Mouse (Mus musculus) liver, embryonic 15.5 days (tissue): ENCODE data around the gene Ninj2. TPM values are rescaled to one million over a fixed set of nuclear protein-coding genes. Genes with fewer than 3 reads are reported as not detected.

ENCODE experiments used
- ATAC-seq: fragments of 200-750 bp; cut with Nextera tagmentation; 2 replicates; pipeline ENCODE4 v1.8.0; 2017; ENCODE audit warnings: moderate number of reproducible peaks, mild to moderate bottlenecking, moderate library complexity; ENCODE audit not compliant: insufficient read depth
- H3K27ac ChIP-seq: fragments of 300-500 bp; sonication (generic); replicated peaks from 2 replicates; pipeline ENCODE4 v1.5.1; 2015; ENCODE audit warnings: mild to moderate bottlenecking, inconsistent platforms
- H3K27me3 ChIP-seq: fragments of 300-500 bp; sonication (generic); 2 replicates; pipeline ENCODE4 v1.6.1; 2015; ENCODE audit warnings: mild to moderate bottlenecking, inconsistent platforms
- H3K36me3 ChIP-seq: fragments of 300-500 bp; sonication (generic); replicated peaks from 2 replicates; pipeline ENCODE4 v1.6.1; 2015; ENCODE audit warnings: moderate library complexity, mild to moderate bottlenecking, inconsistent platforms
- H3K4me1 ChIP-seq: fragments of 300-500 bp; sonication (generic); replicated peaks from 2 replicates; pipeline ENCODE4 v1.6.1; 2015; ENCODE audit warnings: inconsistent platforms
- H3K4me2 ChIP-seq: fragments of 300-500 bp; sonication (generic); 2 replicates; pipeline ENCODE4 v1.6.1; 2015; ENCODE audit warnings: moderate library complexity, mild to moderate bottlenecking, inconsistent platforms
- H3K4me3 ChIP-seq: fragments of 300-500 bp; sonication (generic); replicated peaks from 2 replicates; pipeline ENCODE4 v1.5.1; 2015; ENCODE audit warnings: mild to moderate bottlenecking, inconsistent platforms
- H3K9ac ChIP-seq: fragments of 300-500 bp; sonication (generic); 2 replicates; pipeline ENCODE4 v1.6.1; 2015; ENCODE audit warnings: moderate library complexity, mild to moderate bottlenecking, inconsistent platforms
- H3K9me3 ChIP-seq: fragments of 300-500 bp; sonication (generic); replicated peaks from 2 replicates; pipeline ENCODE4 v1.6.1; 2016; ENCODE audit warnings: inconsistent platforms
- WGBS: fragments of 180-500 bp; shearing (Covaris S2); methylation state at CpG from one replicate; pipeline ENCODE4 v1.1.7; 2015; ENCODE audit warnings: mixed read lengths; ENCODE audit not compliant: insufficient replicate concordance; 5-methylcytosine and 5-hydroxymethylcytosine counted together
- polyA plus RNA-seq: library from polyadenylated mRNA; unstranded; fragments of >200 nt; fragmentation: Nextera tagmentation; extraction: Ambion mirVana; gene quantifications from 2 replicates; pipeline ENCODE4 v1.2.1, GENCODE M21; 2015

The Ninj2 gene
- polyA plus RNA-seq, 1 experiment from 2014 or later: 0.10 TPM

DNA sequence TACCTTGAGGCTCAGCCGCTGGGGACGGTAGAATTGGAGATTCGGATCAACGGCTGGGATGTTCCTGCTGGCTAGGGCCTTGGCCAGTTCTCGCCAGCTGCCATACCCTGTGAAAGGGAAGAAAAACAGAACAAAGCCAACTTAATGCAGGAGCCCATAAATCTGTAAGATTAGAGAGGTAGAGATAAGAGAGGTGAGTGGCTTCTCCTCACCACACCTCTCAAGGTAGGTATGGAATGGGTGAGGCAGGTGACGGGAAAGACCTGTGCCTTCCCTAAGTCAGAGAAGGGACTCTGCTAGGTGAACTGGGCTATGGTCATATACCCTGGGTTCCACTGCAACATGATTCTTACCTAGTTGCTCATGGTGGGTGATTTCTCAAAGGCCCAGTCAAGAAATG, 139.7 kb downstream of the Ninj2 start:
- Histone ChIP-seq H3K4me1 (no peaks in the 10 kb centered on the region), H3K9ac (no peak overlapping the region), H3K9me3 (no peaks in the 10 kb centered on the region), H3K4me2 (no peak overlapping the region), H3K4me3 (no peak overlapping the region), H3K27ac (no peak overlapping the region), H3K27me3 (peaks cover 40% of the 10 kb centered on the region), H3K36me3 (no peaks in the 10 kb centered on the region)
- WGBS: 79% methylated on average over 6 of the region's 6 CpGs
- ATAC-seq: no peak

DNA sequence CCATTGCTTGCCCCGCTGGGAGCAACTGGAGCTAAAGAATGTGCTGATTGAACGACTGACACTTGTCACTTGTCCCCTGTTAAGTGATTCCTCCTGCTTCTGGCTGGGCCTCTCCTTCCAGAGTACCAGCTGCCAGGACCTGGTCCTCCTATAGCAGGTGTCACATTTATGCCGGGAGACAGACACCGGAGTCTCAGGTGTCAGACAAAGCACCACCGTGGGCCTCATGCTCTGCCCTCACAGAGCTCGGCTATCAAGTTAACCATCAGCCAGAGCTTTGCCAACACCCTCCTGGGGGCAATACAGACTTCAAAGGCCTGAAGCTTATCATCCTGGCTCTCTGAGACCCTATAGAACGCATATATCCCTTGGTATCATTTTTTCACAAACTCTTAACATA, 142.7 kb downstream of the Ninj2 start:
- ATAC-seq: no peak
- 55% methylated on average over 7 of the region's 7 CpGs for WGBS

DNA sequence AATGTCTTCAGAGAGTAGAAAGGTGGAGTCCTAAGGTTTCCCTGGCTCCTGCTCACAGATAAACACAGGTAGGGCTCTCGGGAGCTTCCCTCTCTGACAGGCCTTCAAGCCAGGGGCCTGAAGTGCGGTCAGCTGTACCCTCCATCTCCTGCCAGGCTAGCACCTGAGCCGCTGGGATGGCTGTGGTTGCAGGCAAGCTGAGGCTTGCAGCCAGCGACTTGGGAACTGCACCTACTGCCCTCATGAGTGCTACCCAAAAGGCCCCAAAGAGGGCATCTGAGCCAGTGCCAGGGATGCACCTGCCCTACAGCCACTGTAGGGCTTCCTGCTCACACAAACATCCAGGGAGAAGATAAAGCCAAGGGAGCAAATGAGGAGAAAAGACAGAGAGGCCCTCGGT, 147.3 kb downstream of the Ninj2 start:
- peaks cover 4% of the 10 kb centered on the region; the same call in 1 of the 2 replicates for H3K27me3 ChIP-seq
- H3K36me3 ChIP-seq: no peaks in the 10 kb centered on the region
- no peaks in the 10 kb centered on the region for H3K9me3 ChIP-seq
- no peak overlapping the region for H3K9ac ChIP-seq
- H3K4me3 ChIP-seq: no peak overlapping the region
- no peaks in the 10 kb centered on the region for H3K4me1 ChIP-seq
- no peak overlapping the region for H3K27ac ChIP-seq
- no peak for ATAC-seq
- H3K4me2 ChIP-seq: no peak overlapping the region
- 75% methylated on average over 5 of the region's 5 CpGs for WGBS

More for the DNA sequence above, 142.7 kb downstream of the Ninj2 start:
- Histone ChIP-seq H3K9ac (no peak overlapping the region), H3K27me3 (peaks cover 33% of the 10 kb centered on the region), H3K4me3 (no peak overlapping the region), H3K4me2 (no peak overlapping the region), H3K27ac (no peak overlapping the region), H3K4me1 (no peaks in the 10 kb centered on the region), H3K36me3 (no peaks in the 10 kb centered on the region), H3K9me3 (no peaks in the 10 kb centered on the region)

DNA sequence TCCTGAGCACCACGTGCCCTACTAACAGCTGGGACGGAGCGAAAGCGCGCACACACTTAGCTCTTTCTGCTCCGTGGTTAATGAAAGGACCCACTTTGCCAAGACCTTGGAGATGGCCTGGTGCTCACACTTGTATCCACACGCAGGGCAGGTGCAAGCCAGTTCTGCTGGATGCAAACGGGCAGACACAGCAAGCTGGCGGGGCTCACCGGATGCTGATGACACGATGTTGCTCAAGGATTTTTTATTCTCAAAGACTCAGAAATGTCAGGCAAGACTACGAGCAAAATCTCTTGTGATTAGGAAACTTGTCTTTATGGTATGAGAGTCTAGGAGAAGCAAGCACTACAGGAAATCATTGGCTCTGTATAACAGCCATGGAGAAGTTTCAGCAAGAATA, 148.3 kb downstream of the Ninj2 start:
- WGBS: 78% methylated on average over 12 of the region's 12 CpGs

DNA sequence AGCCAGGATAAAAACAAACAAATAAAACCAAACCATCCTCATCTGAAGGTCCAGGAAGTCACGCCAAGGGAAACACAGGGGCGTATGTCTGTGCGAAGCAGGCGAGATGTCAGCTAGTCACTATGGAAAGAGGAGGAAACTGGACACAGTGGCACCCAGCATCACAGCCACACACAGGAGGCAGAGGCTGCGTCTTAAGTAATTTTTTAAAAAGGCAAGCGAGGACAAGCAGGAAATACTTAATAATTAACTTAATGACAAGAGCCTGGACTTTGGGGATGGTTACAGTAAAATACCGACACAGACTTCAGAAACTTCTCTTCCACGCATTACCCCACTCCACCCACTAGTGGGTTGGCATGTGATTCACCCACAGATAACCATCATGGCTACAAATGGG, 149.4 kb downstream of the Ninj2 start:
- no peaks in the 10 kb centered on the region for H3K4me1 ChIP-seq
- no peak overlapping the region for H3K27ac ChIP-seq
- no peak overlapping the region for H3K4me2 ChIP-seq
- H3K9ac ChIP-seq: no peak overlapping the region
- no peaks in the 10 kb centered on the region for H3K9me3 ChIP-seq
- H3K4me3 ChIP-seq: no peak overlapping the region
- 66% methylated on average over 8 of the region's 8 CpGs for WGBS
- no peaks in the 10 kb centered on the region for H3K27me3 ChIP-seq
- H3K36me3 ChIP-seq: no peaks in the 10 kb centered on the region
- no peak for ATAC-seq

More for the DNA sequence above, 148.3 kb downstream of the Ninj2 start:
- no peak for ATAC-seq
- no peaks in the 10 kb centered on the region for H3K4me1 ChIP-seq
- no peak overlapping the region for H3K4me2 ChIP-seq
- H3K9ac ChIP-seq: no peak overlapping the region
- H3K36me3 ChIP-seq: no peaks in the 10 kb centered on the region
- no peaks in the 10 kb centered on the region for H3K27me3 ChIP-seq
- H3K4me3 ChIP-seq: no peak overlapping the region
- no peaks in the 10 kb centered on the region for H3K9me3 ChIP-seq
- no peak overlapping the region for H3K27ac ChIP-seq

DNA sequence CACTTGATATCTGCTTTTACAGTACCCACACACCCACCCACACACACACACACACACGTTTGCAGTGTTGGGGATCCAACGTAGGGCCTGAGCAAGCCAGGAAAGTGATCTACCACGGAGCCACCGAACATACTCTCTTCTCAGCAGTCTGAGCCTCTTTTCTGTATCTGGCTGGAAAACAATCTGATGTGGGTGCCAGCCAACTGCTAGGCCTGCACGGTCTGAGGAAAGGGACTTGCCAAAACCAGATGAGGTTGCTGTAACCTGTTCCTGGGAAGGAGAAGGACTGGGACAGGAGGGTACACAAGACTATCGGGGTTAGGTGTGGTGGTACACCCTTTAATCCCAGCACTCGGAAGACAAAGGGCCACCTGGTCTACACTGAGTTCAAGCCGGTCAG, 150.1 kb downstream of the Ninj2 start:
- Histone ChIP-seq H3K36me3 (no peaks in the 10 kb centered on the region), H3K4me3 (no peak overlapping the region), H3K27me3 (no peaks in the 10 kb centered on the region), H3K27ac (no peak overlapping the region), H3K9ac (no peak overlapping the region), H3K9me3 (no peaks in the 10 kb centered on the region), H3K4me1 (no peaks in the 10 kb centered on the region), H3K4me2 (no peak overlapping the region)
- 58% methylated on average over 8 of the region's 8 CpGs for WGBS
- no peak for ATAC-seq

DNA sequence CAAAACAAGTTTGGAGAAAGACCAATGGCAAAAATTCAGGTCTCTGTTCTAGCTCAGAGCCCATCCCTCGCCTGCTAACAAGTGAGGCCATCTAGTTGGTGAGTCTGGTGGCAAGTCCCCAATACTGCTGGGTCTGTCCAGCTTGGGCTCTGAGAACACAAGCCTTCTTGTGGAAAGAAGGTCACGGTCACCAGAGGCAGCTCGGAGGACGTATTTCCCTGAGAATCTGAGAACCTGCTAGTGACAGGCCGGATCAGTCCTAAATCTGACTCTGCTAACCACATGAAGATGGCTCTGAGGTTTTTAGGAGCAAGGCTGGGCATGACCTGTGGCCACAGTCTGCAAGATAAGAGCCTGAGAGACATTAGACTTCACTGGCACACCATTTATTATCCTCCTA, 153.5 kb downstream of the Ninj2 start:
- ATAC-seq: no peak
- Histone ChIP-seq H3K27ac (no peak overlapping the region), H3K4me2 (no peak overlapping the region), H3K4me1 (no peaks in the 10 kb centered on the region), H3K27me3 (peaks cover 7% of the 10 kb centered on the region; the same call in 1 of the 2 replicates), H3K9me3 (no peaks in the 10 kb centered on the region), H3K9ac (no peak overlapping the region), H3K36me3 (no peaks in the 10 kb centered on the region), H3K4me3 (no peak overlapping the region)
- WGBS: 66% methylated on average over 5 of the region's 5 CpGs

DNA sequence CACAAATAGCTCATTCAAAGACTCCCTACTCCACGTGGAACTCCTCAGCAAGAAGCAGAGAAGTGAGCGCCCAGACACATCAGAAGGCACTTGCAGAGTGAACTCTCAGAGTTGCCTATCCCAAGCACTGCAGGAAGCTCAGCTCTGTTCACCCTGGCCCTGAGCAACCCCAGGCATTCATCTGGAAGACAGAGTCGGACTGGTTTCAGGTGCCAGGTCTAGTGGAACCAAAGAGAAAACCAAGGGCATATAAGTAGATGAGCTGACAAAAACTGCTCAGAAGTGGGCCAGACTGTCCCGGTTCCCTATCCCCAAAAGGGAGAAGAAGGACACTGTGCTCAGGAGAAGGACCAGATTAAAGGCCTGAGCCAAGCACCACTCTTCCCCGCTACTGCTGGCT, 156.7 kb downstream of the Ninj2 start:
- Histone ChIP-seq H3K4me2 (no peak overlapping the region), H3K9me3 (no peaks in the 10 kb centered on the region)
- 56% methylated on average over 5 of the region's 5 CpGs for WGBS

More for the DNA sequence above, 156.7 kb downstream of the Ninj2 start:
- Histone ChIP-seq H3K9ac (no peak overlapping the region), H3K27me3 (peaks cover 7% of the 10 kb centered on the region; the same call in 1 of the 2 replicates), H3K27ac (no peak overlapping the region), H3K4me3 (no peak overlapping the region), H3K4me1 (no peaks in the 10 kb centered on the region), H3K36me3 (no peaks in the 10 kb centered on the region)
- no peak for ATAC-seq

Other genes starting within 250 kb of the Ninj2 start
- gene Erc1, start 245.2 kb upstream of the Ninj2 start, polyA plus RNA-seq: 3.0 and 3.7 TPM in 2 replicates
- gene Rad52, start 190.7 kb upstream of the Ninj2 start, polyA plus RNA-seq: 8.6 and 10.0 TPM in 2 replicates
- 27.0 and 28.6 TPM in 2 replicates for gene Wnk1, start 54.7 kb upstream of the Ninj2 start, polyA plus RNA-seq
- gene D330020A13Rik, start 201.0 kb downstream of the Ninj2 start, polyA plus RNA-seq: not detected in 2 replicates
- gene B4galnt3, start 201.2 kb downstream of the Ninj2 start, polyA plus RNA-seq: 0.10 and 0.16 TPM in 2 replicates